Comparison of ENCODE assay signal across 18 mouse cellular contexts in genomic region chr1:157525692-157526354, GRCm38 (mm10). TPM values are rescaled to one million over a fixed set of nuclear protein-coding genes. Genes with fewer than 3 reads are reported as not detected.
DNase-seq lines count a peak whose midpoint lies in the region; ATAC-seq and TF ChIP-seq lines count a peak whose summit lies in the region.
"Had no signal": no experiment of that assay in that cellular context is flagged by ENCODE, and none has a peak within 500 bp of the region (broad histone marks: within the 10 kb centered on the region; RNA-seq: fewer than 3 reads in every experiment).

No protein-coding gene starts in this region.

- WGBS in lung, embryonic 15.5 days = 72% methylated on average over 16 of the region's 16 CpGs
- WGBS in liver, adult 2 months = 24% methylated on average over 16 of the region's 16 CpGs
- WGBS in stomach, embryonic 15.5 days = 78% methylated on average over 16 of the region's 16 CpGs

- peak; percentile 28; the same call in 1 of the 2 replicates for ATAC-seq in lung, embryonic 15.5 days (ENCODE audit: borderline replicate concordance, extremely low read depth, low FRiP score, low TSS enrichment)
- ATAC-seq in stomach, embryonic 15.5 days (ENCODE audit: insufficient read depth, low FRiP score, low read depth) = peak; percentile 94
- ATAC-seq in CD4-positive, CD25-positive, alpha-beta regulatory T cell, adult 4 months = no peak

- peak; percentile 61; the same call in 1 of the 2 replicates for TF ChIP-seq POLR2A in liver, adult 2 months (IDR thresholded peaks at IDR 0.05; ENCODE audit: extremely low read depth, insufficient read depth, low read length)

- H3K27ac ChIP-seq in lung, embryonic 15.5 days = 0 out of 2 replicates have a peak overlapping the region, but pooled peaks have one; percentile 20
- peak overlapping the region; percentile 90 for H3K27ac ChIP-seq in liver, adult 2 months (replicated peaks; ENCODE audit: insufficient read depth, low read depth, low read length)
- H3K27ac ChIP-seq in stomach, embryonic 15.5 days = peak overlapping the region; percentile 81
- H3K27ac ChIP-seq: forebrain, embryonic 12.5 days; gastrocnemius, adult 2 months; heart, embryonic 10.5 days; limb, embryonic 10.5 days; macrophage; neural tube, embryonic 13.5 days had no signal

- H3K4me2 ChIP-seq in lung, embryonic 15.5 days = no peak overlapping the region
- H3K4me2 ChIP-seq in stomach, embryonic 15.5 days = peak overlapping the region; percentile 32
- H3K4me2 ChIP-seq: forebrain, embryonic 12.5 days; neural tube, embryonic 13.5 days had no signal

- H3K4me1 ChIP-seq in lung, embryonic 15.5 days = 0 out of 2 replicates have a peak, but pooled peaks cover 10% of the 10 kb centered on the region
- H3K4me1 ChIP-seq in liver, adult 2 months (ENCODE audit: control insufficient read depth, insufficient read depth, low read length) = peaks cover 10% of the 10 kb centered on the region
- H3K4me1 ChIP-seq in stomach, embryonic 15.5 days = no peaks in the 10 kb centered on the region
- H3K4me1 ChIP-seq: forebrain, embryonic 12.5 days; limb, embryonic 10.5 days; neural tube, embryonic 13.5 days had no signal

- peaks cover 19% of the 10 kb centered on the region for H3K79me2 ChIP-seq in liver, adult 2 months (ENCODE audit: control insufficient read depth, insufficient read depth, low read length)

- H3K27me3 ChIP-seq in lung, embryonic 15.5 days = no peaks in the 10 kb centered on the region
- no peaks in the 10 kb centered on the region for H3K27me3 ChIP-seq in liver, adult 2 months (ENCODE audit: control insufficient read depth, insufficient read depth, low read length)
- no peaks in the 10 kb centered on the region for H3K27me3 ChIP-seq in stomach, embryonic 15.5 days (replicated peaks)
- H3K27me3 ChIP-seq: forebrain, embryonic 12.5 days; neural tube, embryonic 13.5 days had no signal

- H3K9me3 ChIP-seq in lung, embryonic 15.5 days = no peaks in the 10 kb centered on the region
- no peaks in the 10 kb centered on the region for H3K9me3 ChIP-seq in stomach, embryonic 15.5 days
- H3K9me3 ChIP-seq: forebrain, embryonic 12.5 days; heart, embryonic 10.5 days; limb, embryonic 10.5 days; neural tube, embryonic 13.5 days had no signal

- no peak overlapping the region for H3K9ac ChIP-seq in lung, embryonic 15.5 days
- peak overlapping the region; percentile 72 for H3K9ac ChIP-seq in liver, adult 2 months (ENCODE audit: low read depth, low read length)
- H3K9ac ChIP-seq in stomach, embryonic 15.5 days = no peak overlapping the region
- H3K9ac ChIP-seq: forebrain, embryonic 12.5 days; neural tube, embryonic 13.5 days had no signal

- no peak for DNase-seq in lung, adult 18-20 months
- DNase-seq in kidney, adult 8-10 months = peak; percentile 46 to 50
- peak; percentile 96 for DNase-seq in liver, adult 2 months (ENCODE audit: extremely low read depth, low read depth, low spot score)
- DNase-seq in embryo, embryonic 11 days = no peak
- no peak for DNase-seq in adrenal gland, postnatal 4 days (ENCODE audit: low spot score in 2 of 2)
- DNase-seq: adrenal gland, postnatal 25 days; cerebellum, postnatal 25 days; gastrocnemius, adult 2 months; layer of hippocampus, postnatal 36 days had no signal

- H3K36me3 ChIP-seq in lung, embryonic 15.5 days = no peaks in the 10 kb centered on the region
- peaks cover 17% of the 10 kb centered on the region for H3K36me3 ChIP-seq in liver, adult 2 months (ENCODE audit: control insufficient read depth, insufficient read depth, low read length)
- no peaks in the 10 kb centered on the region for H3K36me3 ChIP-seq in stomach, embryonic 15.5 days
- H3K36me3 ChIP-seq: forebrain, embryonic 12.5 days; G1E; heart, embryonic 10.5 days; limb, embryonic 10.5 days; neural tube, embryonic 13.5 days had no signal

- H3K4me3 ChIP-seq in lung, embryonic 15.5 days = no peak overlapping the region
- peak overlapping the region; percentile 66 for H3K4me3 ChIP-seq in liver, adult 2 months (ENCODE audit: insufficient read depth, low read depth, low read length)
- H3K4me3 ChIP-seq in stomach, embryonic 15.5 days (replicated peaks) = peak overlapping the region; percentile 22
- H3K4me3 ChIP-seq: forebrain, embryonic 12.5 days; gastrocnemius, adult 2 months; heart, embryonic 10.5 days; limb, embryonic 10.5 days; neural tube, embryonic 13.5 days had no signal

- no peak for TF ChIP-seq CTCF in liver, adult 2 months (IDR thresholded peaks at IDR 0.05; ENCODE audit: low read depth, low read length)

RNA-seq across cellular contexts. Expression of gene Sec16b, which starts 19.3 kb away (rescaled TPM):
- 2.1 and 2.4 TPM in 2 replicates for polyA plus RNA-seq in lung, embryonic 15.5 days (2015; fragmentation: Nextera tagmentation; extraction: Ambion mirVana)
- 52.2 and 57.3 TPM in 2 replicates for total RNA-seq in liver, adult 2 months (2014; rRNA removed)
- polyA plus RNA-seq in liver, adult 2 months (2012; rRNA removed) = 44.7 and 47.4 TPM in 2 replicates
- polyA plus RNA-seq in stomach, embryonic 15.5 days (2015; fragmentation: Nextera tagmentation; extraction: Ambion mirVana) = 7.5 and 8.7 TPM in 2 replicates
- 1 to 10 TPM; 1.2 to 1.6 TPM for polyA plus RNA-seq in CD4-positive, CD25-positive, alpha-beta regulatory T cell, adult 4 months (2017; shearing (Covaris generic))
- 1 to 10 TPM; 1.8 to 6.3 TPM for total RNA-seq in adrenal gland, postnatal 4 days (2021)
- polyA plus RNA-seq: G1E, macrophage had no signal

Comparison
In these comparisons a context has a peak if more than half of its experiments do, and no peak if none do; other contexts are left out.
1. H3K27ac ChIP-seq: peak in every context shown above with its lines; median percentile 90 in liver, adult 2 months; 81 in stomach, embryonic 15.5 days; 20 in lung, embryonic 15.5 days.
2. DNase-seq: peak in kidney, adult 8-10 months (2 of 2) and liver, adult 2 months (single experiment); none in lung, adult 18-20 months (0 of 2), embryo, embryonic 11 days (single experiment) and adrenal gland, postnatal 4 days (0 of 2).